Mouse (Mus musculus) T-helper 2 cell (primary cell): Measurements from ENCODE around the gene Tnfrsf13c.

ENCODE experiments used
- in situ Hi-C: fragments of 300-600 bp; cut with MboI, MseI; formaldehyde crosslinking; loops from one replicate; pipeline ENCODE4 v1.15.1; 2025; ENCODE audit warnings: high pct_unique_total_duplicates

The Tnfrsf13c gene

DNA sequence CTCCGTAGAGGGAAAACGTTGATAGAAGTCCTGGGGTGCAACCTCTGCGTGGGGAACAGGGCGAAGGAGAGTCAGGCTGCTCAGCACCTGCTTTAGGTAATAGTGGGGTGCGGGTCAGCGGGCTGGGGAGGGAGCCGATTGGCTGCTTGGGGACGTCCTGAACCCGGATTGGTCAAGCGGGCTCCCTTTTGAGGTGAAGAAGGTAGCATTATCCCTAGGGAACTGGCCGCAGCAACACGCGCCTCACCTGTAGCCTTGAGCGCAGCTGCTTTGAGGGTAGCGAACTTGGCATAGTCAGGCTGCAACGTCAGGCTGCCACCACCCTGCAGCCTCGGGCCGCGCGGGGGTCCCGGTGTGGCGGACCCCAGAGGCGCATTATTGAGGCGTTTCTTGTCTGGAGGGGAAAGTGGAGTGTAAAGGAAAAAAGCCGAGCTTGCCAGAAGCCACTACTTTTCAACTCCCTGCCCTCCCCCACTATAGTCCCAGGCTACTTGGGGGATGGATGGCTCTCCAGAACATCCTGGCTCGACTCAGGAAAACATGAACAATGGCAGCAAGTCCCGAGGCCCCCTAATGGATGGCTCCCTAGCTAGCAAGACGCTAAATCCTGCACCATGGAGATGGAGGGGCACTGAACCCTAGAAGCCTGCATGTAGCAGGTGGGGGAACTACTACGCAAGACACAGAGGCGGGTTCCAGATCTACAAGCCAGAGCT is 16.5 kb downstream of the Tnfrsf13c start:
- in situ Hi-C loops: no loop called here

DNA sequence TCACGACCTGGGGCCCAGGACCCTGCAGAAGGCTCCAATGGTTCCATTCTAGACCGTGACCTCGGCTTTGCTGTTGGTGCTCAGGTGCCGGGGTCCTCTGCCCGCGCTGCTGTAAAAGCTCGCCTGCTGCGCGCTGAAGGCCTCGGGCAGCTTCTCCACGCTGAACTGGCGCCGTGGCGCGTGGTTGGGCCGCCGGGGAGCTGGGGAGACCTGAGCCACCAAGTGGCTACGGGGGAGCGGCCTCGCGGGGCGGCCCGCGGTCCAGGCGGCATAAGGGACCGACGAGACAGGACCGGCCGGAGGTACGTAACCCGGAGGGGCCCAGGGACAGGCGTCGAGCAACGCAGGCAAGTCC is 17.1 kb downstream of the Tnfrsf13c start:
- in situ Hi-C loops: no loop called here

DNA sequence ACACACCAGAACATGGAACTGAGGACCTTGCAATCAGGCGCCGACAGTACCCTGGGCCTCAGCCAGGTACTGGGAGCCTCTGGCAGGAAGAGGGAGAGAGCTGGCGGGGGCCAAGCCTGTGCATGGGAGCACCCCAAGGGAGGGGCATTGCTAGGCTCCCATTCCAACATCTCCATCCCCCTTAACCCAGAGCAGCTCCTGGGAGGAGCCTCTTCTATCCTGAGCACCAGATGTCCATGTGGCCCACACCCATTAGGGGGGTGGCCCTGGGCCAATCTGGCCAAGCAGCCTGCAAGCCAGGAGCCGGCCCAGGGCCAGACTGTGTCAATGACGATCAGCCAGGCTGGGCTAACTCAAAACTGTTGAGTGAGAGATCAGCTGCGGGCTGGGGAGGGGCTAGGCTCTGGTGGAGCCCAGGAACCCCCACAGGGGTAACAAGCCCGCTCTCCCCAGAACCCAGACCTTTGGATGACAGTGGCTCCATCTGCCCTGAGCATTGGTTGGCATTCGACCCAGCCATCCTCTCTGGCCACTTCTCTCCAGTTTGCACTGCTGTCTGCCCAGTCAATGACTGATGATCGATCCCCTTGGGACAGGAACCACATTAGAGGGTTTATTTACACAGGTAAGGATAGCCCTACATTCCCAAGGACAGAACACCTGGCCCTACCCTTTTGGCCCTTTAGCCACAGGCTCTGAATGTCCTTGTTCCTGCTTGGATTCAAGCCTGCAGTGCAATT is 17.6 kb downstream of the Tnfrsf13c start:
- in situ Hi-C loops: no loop called here

DNA sequence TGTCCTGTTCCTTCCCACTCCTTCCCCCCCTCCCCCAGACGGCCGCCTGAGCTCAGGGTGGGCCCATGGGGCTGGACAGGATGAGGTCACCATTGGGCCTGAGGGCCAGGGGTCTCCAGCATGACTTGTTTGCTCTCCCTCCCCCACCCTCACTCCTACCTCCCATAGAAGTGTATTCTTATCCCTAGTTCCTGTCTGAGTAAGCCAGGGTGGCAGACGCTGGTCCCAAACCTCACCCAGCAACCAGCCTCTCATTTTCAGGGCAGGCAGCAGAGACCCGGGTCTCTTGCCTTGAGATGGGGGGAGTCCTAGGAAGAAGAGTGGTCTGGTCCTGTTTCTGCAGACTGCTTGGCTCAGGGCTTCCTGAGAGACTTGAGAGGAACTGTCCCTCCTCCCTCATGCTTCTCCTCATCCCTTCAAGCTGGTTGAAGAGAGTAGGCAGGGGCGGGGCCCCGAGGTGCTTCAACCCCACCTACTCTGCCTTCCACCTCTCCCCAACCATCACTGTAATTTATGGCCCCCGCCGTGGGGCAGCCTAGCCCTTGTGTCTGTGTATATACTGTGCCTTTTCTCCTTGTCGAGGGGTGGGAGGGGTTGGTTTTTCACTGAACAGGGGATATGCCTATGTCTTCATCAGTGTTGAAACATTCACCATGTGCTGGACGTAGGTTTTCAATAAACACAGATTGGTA is 19.3 kb downstream of the Tnfrsf13c start:
- in situ Hi-C loops: no loop called here

DNA sequence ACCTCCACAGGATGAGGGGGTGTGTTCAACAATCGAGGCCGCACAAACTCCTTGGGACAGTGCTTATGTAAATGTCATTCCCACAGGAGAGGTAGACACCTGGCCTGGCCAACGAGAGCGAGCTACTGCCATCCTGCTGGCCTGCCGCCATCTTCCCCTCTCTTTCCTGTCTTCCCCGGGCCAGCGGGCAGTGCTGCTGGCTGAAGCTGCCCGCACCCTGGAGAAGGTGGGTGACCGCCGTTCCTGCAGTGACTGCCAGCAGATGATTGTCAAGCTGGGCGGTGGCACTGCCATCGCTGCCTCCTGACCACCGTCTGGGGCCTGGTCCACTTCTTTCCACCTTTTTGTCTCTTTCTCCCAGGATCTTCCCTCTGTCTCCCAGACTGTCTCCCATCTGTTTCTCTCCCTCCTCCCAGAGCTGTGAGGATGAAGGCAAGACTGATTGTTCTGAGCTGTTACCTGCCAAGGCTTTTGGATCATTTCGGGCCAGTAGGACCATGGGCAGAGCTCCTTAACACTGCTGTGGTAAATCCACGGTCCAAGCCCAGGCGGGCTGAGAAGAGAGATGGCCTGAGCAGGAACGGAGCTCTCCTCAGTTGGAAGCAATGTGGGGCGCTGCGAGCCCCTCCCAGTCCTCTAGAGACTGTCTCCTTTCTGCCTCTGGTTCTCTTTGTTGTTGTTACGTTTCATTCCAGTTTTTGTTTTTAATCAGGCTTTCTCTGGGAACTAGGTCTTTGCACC is 20.4 kb downstream of the Tnfrsf13c start:
- in situ Hi-C loops: no loop called here

DNA sequence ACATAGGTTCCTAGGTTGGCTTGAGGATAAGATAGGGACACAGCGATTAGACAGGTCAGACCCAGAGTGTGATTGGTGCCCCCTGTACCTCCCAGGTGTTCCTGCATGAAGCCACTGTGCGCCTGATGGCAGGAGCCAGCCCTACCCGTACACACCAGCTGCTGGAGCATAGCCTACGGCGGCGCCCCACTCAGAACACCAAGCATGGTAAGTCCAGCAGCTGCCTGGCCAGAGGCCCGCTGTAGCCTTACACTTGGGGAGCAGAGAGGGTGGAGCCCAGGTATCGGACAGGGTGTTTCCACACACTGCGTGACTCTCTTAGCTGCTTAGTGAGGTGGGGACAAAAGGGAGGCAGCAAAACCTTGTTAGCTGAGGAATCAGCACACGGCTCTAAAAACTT is 21.1 kb downstream of the Tnfrsf13c start:
- in situ Hi-C loops: no loop called here

GRCm38 (mm10) chr15:82202086-82202485 is 22.1 kb downstream of the Tnfrsf13c start:
- in situ Hi-C loops: no loop called here

GRCm38 (mm10) chr15:82199546-82199945 is 24.6 kb downstream of the Tnfrsf13c start:
- in situ Hi-C loops: no loop called here

DNA sequence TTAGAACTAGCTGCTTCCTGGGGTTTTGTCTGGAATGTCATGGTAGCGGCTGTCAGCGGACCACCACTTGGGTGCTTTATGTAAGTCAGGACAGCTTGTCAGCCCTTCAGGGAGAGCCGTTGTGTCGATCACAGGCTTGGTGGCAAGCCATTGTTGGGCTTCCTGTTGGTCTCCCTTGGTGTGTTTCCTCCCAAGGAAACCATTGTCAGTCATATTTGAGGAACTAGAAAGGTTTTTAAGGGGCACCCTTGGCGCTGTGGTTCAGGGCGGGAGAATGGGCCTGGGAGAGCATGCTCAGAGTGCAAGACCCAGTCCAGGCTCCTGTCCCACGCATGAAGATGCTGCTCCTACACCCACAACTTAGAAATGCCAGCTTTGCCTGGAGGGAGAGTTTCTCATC is 25.8 kb downstream of the Tnfrsf13c start:
- in situ Hi-C loops: no loop called here

- in situ Hi-C loops: no loop called here
These were observed 26.2 kb downstream of the Tnfrsf13c start for GRCm38 (mm10) chr15:82197937-82198336.

DNA sequence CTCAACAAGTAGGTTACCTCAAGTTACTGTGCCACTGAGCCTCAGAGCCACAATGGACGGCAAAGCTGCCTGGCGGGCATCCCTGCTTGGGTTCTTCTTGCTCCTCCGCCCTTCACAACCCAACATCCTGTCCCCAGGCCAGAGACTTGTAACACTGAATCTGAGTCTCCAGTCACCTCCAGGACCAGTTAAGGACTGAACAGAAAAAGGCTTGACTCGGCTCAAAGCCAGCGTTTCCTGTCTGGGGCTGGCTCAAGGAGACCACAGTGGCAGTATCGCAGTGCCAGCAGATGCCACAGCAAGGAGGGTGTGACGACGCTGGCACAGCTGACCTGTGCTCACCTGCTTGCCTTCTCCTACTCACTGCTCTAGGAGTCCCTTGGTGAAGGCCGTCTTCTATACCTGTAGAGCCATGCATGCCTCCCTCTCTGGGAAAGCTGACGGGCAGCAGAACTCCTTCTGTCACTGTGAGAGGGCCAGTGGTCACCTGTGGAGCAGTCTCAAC is 26.9 kb downstream of the Tnfrsf13c start:
- in situ Hi-C loops: no loop called here

DNA sequence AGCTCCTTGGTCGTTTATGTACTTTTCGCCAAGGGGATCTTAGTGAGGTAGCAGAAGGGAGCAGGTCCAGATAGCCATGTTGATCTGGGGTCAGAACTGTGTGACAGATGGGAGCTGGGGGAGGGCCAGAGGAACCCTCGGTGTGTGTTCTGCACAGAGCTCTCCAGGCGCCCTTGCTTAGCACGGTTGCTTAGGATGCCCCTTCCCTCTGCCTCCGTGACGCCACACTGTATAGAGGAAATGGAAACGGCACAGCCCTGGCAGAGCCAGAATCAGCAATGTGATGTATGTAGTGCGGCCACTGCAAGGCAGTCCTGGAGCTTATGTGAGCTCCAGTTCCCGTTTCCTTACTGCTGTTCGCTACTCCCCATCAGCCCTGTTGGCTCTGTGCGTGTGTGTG is 27.9 kb downstream of the Tnfrsf13c start:
- in situ Hi-C loops: no loop called here

DNA sequence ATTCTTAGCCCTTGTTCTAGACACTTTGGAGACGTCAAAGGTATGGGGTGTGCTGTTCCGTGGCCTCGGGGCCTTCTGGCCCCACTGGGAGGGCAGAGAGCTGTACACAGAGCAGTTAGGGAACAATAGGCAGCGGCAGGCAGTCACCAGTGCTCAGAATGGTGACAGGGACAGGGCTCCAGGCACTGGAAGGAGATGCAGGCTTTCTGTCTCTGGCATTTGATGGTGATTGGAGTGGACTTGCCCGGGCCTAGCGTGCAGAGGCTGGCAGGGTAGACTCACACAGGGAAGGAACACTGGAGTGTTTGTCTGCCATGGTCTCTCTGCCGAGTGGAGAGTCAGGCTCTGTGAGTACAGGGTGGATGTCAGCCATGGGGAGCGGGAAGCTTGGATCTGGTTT is 31.6 kb downstream of the Tnfrsf13c start:
- in situ Hi-C loops: no loop called here

DNA sequence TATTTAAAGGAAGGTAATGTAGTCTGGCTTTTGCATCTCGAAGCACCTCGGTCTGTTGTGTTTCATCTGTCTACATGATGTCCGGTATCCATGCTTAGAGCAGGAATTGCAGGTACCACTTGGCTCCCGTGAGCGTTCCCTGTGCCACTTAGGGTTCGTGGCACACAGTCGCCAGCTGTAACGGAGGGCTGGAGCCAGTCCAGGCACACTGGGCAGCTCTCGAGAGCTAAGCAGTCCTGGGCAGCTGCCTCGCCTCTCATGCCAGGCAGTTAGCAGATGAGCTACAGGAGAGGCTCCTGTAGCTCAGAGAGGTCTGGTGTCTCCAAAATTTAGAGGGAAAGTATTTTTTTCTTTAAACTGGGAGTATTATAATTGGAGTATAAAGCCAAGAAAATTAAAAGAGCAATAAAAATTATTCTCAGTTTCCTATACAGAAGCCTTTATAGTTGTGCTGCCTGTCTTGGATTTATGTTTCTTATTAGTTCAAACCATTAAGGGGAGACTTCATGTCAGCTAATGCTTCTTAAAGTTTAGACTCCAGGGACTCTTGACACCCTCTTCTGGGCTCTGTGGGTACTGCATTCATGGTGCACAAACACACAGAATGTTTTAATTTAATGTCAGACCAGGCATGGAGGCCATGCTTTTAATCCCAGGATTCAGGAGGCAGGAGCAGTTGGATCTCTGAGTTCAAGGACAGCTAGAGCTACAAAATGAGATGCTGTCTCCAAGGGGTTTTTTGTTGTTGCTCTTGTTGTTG is 35.5 kb downstream of the Tnfrsf13c start:
- in situ Hi-C loops: no loop called here

DNA sequence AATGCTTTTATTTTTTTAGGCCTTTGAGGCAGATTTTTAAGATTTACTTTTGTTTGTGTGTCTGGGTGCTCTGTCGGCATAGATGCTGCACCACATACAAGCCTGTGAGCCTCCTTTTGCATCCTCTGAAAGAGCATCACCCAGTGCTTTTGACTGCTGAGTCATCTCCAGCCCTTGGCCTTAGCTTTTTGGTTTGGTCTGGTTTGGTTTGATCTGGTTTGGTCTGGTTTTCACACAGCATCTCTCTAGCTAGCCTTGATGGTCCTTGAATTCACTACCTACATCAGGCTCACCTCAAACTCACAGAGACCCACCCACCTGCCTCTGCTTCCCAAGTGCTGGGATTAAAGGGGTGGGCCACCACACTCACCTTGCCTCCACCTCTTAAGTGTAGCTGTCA is 36.2 kb downstream of the Tnfrsf13c start:
- in situ Hi-C loops: no loop called here

GRCm38 (mm10) chr15:82187401-82187800 is 36.8 kb downstream of the Tnfrsf13c start:
- in situ Hi-C loops: no loop called here

DNA sequence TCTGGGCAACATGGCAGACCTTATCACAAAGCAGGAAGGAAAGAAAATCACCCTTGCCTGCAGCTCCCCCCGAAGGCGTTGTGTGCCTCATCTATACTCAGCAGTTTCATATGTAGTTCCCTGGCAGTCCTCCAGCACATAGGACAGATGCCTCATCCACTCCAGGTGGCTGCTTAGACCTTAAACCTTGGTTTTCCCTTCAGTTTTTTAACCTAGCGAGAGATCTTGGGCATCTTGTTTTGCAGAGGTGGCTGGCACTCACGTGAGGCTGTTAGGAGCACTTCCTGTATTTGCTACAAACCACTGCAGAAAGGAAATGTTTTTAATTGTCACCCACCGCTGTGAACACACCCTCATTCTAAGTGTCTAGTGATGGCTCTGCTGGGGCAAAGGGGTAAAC is 37.2 kb downstream of the Tnfrsf13c start:
- in situ Hi-C loops: no loop called here

- in situ Hi-C loops: no loop called here
These were observed 38.0 kb downstream of the Tnfrsf13c start for GRCm38 (mm10) chr15:82186131-82186530.

GRCm38 (mm10) chr15:82185062-82185783 is 38.9 kb downstream of the Tnfrsf13c start:
- in situ Hi-C loops: no loop called here

DNA sequence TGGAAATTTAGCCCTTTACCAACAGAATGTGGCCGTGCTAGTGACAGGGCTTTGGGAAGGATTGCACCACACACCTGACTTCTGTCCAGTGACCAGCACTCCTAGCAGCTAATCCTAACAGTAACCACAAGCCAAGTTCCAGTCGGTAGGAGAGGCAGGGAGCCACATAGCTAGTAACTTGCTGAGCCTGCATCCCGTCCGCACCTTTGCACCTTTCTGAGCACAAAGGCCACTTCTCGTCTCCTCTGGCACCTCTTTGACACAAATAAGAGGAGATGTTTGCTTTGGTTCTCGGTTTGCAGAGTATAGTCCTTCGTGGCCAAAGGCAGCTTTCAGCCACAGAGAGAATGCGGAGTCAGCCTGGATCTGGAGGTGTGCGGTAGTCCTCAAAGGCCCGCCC is 39.5 kb downstream of the Tnfrsf13c start:
- in situ Hi-C loops: no loop called here

GRCm38 (mm10) chr15:82184183-82184582 is 40.0 kb downstream of the Tnfrsf13c start:
- in situ Hi-C loops: no loop called here
